Mouse (Mus musculus) lung, adult 2 months (tissue): ENCODE measurements around the gene Ryk.

Source experiments
- CTCF ChIP-seq: fragments of 200-500 bp; IDR thresholded peaks from 2 replicates; pipeline ENCODE4 v1.5.1; 2011; ENCODE audit warnings: mild to moderate bottlenecking, low read length, control low read depth; ENCODE audit not compliant: insufficient read depth
- POLR2A ChIP-seq: fragments of 200-500 bp; IDR thresholded peaks from 2 replicates; pipeline ENCODE4 v1.6.1; 2011; ENCODE audit warnings: low read depth, mild to moderate bottlenecking, control low read depth, low read length, borderline replicate concordance; ENCODE audit errors: extremely low read depth

- TF ChIP-seq CTCF (no peak), POLR2A (no peak)
Observed at GRCm38 (mm10) chr9:102834414-102834741, 339 bp upstream of the Ryk start.
